Comparison of ENCODE assay signal across 1 mouse cellular context in genomic region chr2:27311606-27312005, GRCm38 (mm10).
TF ChIP-seq lines count a peak whose summit lies in the region.

No protein-coding gene starts in this region.

TF ChIP-seq in CH12.LX, 34 proteins besides CTCF, POLR2A, EP300 and RAD21 (continued from another document):
- TF ChIP-seq E2F4 (IDR thresholded peaks at IDR 0.05; ENCODE audit: insufficient replicate concordance, low read depth, low read length) (no peak), RCOR1 (conservative IDR thresholded peaks at IDR 0.05; ENCODE audit: low read depth, low read length) (peak; percentile 79; the same call in 1 of the 2 replicates), MAX (IDR thresholded peaks at IDR 0.05; ENCODE audit: low read length) (peak; percentile 97), ELF1 (IDR thresholded peaks at IDR 0.05; ENCODE audit: low read depth, low read length) (no peak; the same call in 1 of the 2 replicates), CHD1 (IDR thresholded peaks at IDR 0.05; ENCODE audit: low read depth, low read length) (no peak), POLR2AphosphoS2 (IDR thresholded peaks at IDR 0.05; ENCODE audit: low read depth, low read length) (no peak)
